Mouse (Mus musculus) G1E (cell line): ENCODE measurements at regions not wholly inside any gene's neighbourhood (a gene's known extent, or its start where the extent isn't known, plus 50 kb on each side); places are given as distances from the start of the nearest gene placed in this dataset.

Source experiments
- ATAC-seq: 2 replicates; pipeline ENCODE4 v1.8.0; 2016; ENCODE audit warnings: mild to moderate bottlenecking; ENCODE audit not compliant: insufficient number of reproducible peaks, poor library complexity, low FRiP score, severe bottlenecking; ENCODE audit errors: extremely low read depth
- DNase-seq: peaks from one replicate; pipeline ENCODE4 v3.0.0; 2012; ENCODE audit warnings: low spot score
- H3K27me3 ChIP-seq: 2 replicates; pipeline ENCODE4 v1.6.1; 2012; ENCODE audit warnings: mild to moderate bottlenecking, low read length, inconsistent platforms; ENCODE audit not compliant: insufficient read depth
- H3K36me3 ChIP-seq: replicated peaks from 2 replicates; pipeline ENCODE3; 2012; ENCODE audit warnings: mild to moderate bottlenecking, inconsistent platforms
- H3K4me1 ChIP-seq: 2 replicates; pipeline ENCODE4 v1.6.1; 2012; ENCODE audit warnings: low read depth, low read length, inconsistent platforms, mixed read lengths; ENCODE audit not compliant: insufficient read depth
- H3K4me3 ChIP-seq: 2 replicates; pipeline ENCODE4 v1.5.1; 2012; ENCODE audit warnings: low read depth, mild to moderate bottlenecking, inconsistent platforms, low read length, moderate library complexity, mixed read lengths
- H3K9me3 ChIP-seq: replicated peaks from 2 replicates; pipeline ENCODE4 v1.6.1; 2012; ENCODE audit warnings: inconsistent platforms
- CTCF ChIP-seq: IDR thresholded peaks from 2 replicates; pipeline ENCODE4 v1.5.1; 2012; ENCODE audit warnings: low read depth, low read length, inconsistent platforms, mixed read lengths
- GATA1 ChIP-seq: IDR thresholded peaks from 2 replicates; pipeline ENCODE4 v1.6.1; 2012; ENCODE audit warnings: borderline replicate concordance, low read length, inconsistent platforms, mixed read lengths
- GATA2 ChIP-seq: IDR thresholded peaks from 2 replicates; pipeline ENCODE4 v1.6.1; 2012; ENCODE audit warnings: low read depth, low read length, inconsistent platforms, borderline replicate concordance
- POLR2AphosphoS5 ChIP-seq: IDR thresholded peaks from 2 replicates; pipeline ENCODE4 v1.6.1; 2012; ENCODE audit warnings: low read depth, low read length, inconsistent platforms; ENCODE audit not compliant: insufficient replicate concordance
- TAL1 ChIP-seq: conservative IDR thresholded peaks from 2 replicates; pipeline ENCODE4 v1.6.1; 2012; ENCODE audit warnings: low read depth, low read length, inconsistent platforms, mixed read lengths

DNA sequence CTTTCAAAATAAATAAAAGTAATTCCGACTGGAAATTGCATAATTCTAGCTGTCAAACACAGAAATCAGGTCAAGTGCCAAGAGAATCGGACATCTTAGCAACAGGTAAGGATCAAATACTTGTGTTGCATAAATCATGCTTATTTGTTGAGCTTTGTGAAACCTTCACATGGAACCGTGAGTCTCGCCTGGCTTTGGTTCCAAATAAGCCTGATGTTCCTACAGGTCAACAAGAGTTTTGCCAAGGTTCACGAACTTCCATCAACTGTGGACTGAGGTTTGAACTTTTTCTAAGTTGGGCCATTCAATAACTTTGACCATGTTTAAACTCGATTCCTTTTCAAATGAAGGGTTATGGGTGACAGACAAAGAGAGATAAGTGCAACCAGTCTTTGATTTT is 332.8 kb downstream of the Ankrd50 start:
- Histone ChIP-seq H3K27me3 (peaks cover 9% of the 10 kb centered on the region; the same call in 1 of the 2 replicates), H3K36me3 (no peaks in the 10 kb centered on the region), H3K4me1 (no peaks in the 10 kb centered on the region), H3K4me3 (no peak overlapping the region), H3K9me3 (no peaks in the 10 kb centered on the region)
- ATAC-seq (no peak), DNase-seq (no peak)
- TF ChIP-seq TAL1 (no peak), POLR2AphosphoS5 (no peak), GATA1 (no peak), GATA2 (no peak), CTCF (no peak)

GRCm38 (mm10) chr3:38146663-38147062 is 338.0 kb downstream of the Ankrd50 start:
- H3K4me3 ChIP-seq: no peak overlapping the region
- no peaks in the 10 kb centered on the region for H3K4me1 ChIP-seq
- TF ChIP-seq TAL1: no peak
- TF ChIP-seq GATA2: no peak
- TF ChIP-seq POLR2AphosphoS5: no peak
- no peak for TF ChIP-seq GATA1
- no peak for TF ChIP-seq CTCF
- H3K9me3 ChIP-seq: no peaks in the 10 kb centered on the region
- ATAC-seq: no peak
- DNase-seq: no peak
- no peaks in the 10 kb centered on the region for H3K36me3 ChIP-seq
- H3K27me3 ChIP-seq: peaks cover 13% of the 10 kb centered on the region

DNA sequence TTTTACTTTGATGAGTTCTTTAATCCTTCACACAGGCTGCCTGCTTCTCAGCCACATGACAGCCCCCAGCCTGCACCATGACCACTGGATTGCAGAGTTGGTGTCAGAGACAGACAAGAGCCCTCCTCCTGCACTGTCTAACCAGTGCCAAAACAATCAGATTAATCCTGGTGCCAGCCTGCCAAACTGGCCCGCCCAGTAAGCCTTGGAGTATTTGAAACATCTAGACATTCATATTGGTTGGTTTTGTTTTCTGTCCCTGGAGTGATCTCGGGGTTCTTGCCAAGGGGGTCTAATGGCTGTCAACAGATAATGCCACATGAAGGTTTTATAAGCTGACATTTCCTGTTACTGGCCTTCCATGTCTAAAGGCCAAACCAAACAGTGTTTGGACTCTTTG is 339.2 kb downstream of the Ankrd50 start:
- Histone ChIP-seq H3K4me1 (no peaks in the 10 kb centered on the region), H3K4me3 (no peak overlapping the region), H3K9me3 (no peaks in the 10 kb centered on the region), H3K27me3 (peaks cover 13% of the 10 kb centered on the region), H3K36me3 (no peaks in the 10 kb centered on the region)
- ATAC-seq (no peak), DNase-seq (no peak)
- no peak for TF ChIP-seq GATA1
- no peak for TF ChIP-seq CTCF
- no peak for TF ChIP-seq TAL1
- no peak for TF ChIP-seq POLR2AphosphoS5
- no peak for TF ChIP-seq GATA2

GRCm38 (mm10) chr3:38144650-38145049 is 340.0 kb downstream of the Ankrd50 start:
- H3K9me3 ChIP-seq: no peaks in the 10 kb centered on the region
- ATAC-seq (no peak), DNase-seq (no peak)
- H3K36me3 ChIP-seq: no peaks in the 10 kb centered on the region
- peaks cover 12% of the 10 kb centered on the region for H3K27me3 ChIP-seq
- H3K4me1 ChIP-seq: no peaks in the 10 kb centered on the region
- H3K4me3 ChIP-seq: no peak overlapping the region
- TF ChIP-seq CTCF: no peak
- TF ChIP-seq GATA1: no peak
- no peak for TF ChIP-seq TAL1
- no peak for TF ChIP-seq POLR2AphosphoS5
- TF ChIP-seq GATA2: no peak

DNA sequence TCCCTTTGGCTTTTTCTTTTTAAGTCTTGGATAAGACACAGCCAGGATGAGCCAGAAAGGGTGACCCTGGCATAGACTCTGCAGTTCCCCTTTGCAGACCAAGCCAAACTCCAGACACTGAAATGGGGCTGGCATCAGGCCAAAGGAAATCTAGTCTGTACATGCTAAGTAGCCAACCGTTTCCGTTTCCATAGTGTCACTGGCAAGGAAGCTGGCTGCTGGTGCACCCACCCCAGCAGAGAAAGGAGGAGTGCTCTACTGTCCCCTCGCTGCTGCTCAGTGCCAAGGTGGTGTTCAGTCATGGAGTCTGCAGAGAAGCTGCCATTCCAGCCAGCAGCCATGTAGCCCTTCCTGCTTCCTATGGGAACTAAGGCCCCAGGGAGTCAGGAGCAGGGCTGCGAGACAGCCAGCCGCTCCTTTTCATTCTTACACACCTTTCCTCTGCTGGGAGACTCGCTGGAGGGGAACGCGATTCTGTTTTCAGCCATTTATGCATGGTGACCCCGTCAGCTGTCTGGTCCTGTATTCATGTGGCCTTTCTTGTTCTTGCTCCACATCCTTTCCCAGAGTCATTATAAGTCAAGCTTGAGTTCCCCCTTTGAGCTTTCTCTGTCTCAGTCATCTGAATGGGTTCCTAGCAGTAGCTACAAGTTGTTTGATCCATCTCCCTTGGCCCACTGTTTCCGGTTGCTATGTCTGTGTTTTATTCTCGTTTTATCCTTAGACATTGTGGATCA is 341.3 kb downstream of the Ankrd50 start:
- H3K36me3 ChIP-seq: no peaks in the 10 kb centered on the region
- no peak for TF ChIP-seq GATA1
- TF ChIP-seq CTCF: no peak
- no peak for TF ChIP-seq POLR2AphosphoS5
- no peak for TF ChIP-seq TAL1
- TF ChIP-seq GATA2: no peak
- no peak for ATAC-seq
- no peaks in the 10 kb centered on the region for H3K9me3 ChIP-seq
- no peak for DNase-seq
- H3K4me3 ChIP-seq: no peak overlapping the region
- peaks cover 14% of the 10 kb centered on the region for H3K27me3 ChIP-seq
- no peaks in the 10 kb centered on the region for H3K4me1 ChIP-seq

- no peak overlapping the region for H3K4me3 ChIP-seq
- no peak for TF ChIP-seq TAL1
- TF ChIP-seq CTCF: no peak
- no peak for TF ChIP-seq POLR2AphosphoS5
- TF ChIP-seq GATA2: no peak
- no peak for TF ChIP-seq GATA1
- H3K9me3 ChIP-seq: no peaks in the 10 kb centered on the region
- peaks cover 10% of the 10 kb centered on the region for H3K27me3 ChIP-seq
- H3K36me3 ChIP-seq: no peaks in the 10 kb centered on the region
- H3K4me1 ChIP-seq: no peaks in the 10 kb centered on the region
- ATAC-seq (no peak), DNase-seq (no peak)
Measured at GRCm38 (mm10) chr3:38139387-38139786, 345.3 kb downstream of the Ankrd50 start.

DNA sequence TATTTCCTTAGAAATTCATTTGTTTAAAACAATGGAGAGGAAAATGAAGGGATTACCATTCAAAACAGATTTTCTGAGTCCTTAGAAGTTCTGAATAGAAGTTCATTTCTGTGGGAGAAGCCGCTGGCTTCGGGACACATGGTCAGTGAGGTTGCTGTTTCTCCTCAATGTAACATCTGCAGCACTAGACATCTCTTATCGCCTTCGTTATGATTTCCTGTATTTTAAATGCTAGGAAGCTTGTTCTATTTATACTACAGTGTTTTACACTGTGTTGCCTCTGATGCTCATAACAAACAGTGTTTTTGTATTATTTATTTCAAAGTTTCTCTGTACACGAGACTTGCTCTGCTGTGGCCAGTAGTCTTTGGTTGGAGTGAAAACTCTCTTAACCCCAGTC is 346.6 kb downstream of the Ankrd50 start:
- H3K36me3 ChIP-seq: no peaks in the 10 kb centered on the region
- H3K27me3 ChIP-seq: peaks cover 5% of the 10 kb centered on the region
- no peak for DNase-seq
- H3K9me3 ChIP-seq: no peaks in the 10 kb centered on the region
- no peak for TF ChIP-seq POLR2AphosphoS5
- no peak for TF ChIP-seq GATA1
- TF ChIP-seq GATA2: no peak
- no peak for TF ChIP-seq TAL1
- TF ChIP-seq CTCF: no peak
- H3K4me3 ChIP-seq: no peak overlapping the region
- no peak for ATAC-seq
- no peaks in the 10 kb centered on the region for H3K4me1 ChIP-seq
